Comparison of ENCODE assay signal across 8 mouse cellular contexts in genomic region chr1:64193150-64193838, GRCm38 (mm10).
DNase-seq lines count a peak whose midpoint lies in the region; ATAC-seq and TF ChIP-seq lines count a peak whose summit lies in the region.

No protein-coding gene starts in this region.

- peak; percentile 35; the same call in 1 of the 2 replicates for ATAC-seq in kidney, embryonic 16.5 days (ENCODE audit: low FRiP score, low TSS enrichment)
- no peak for ATAC-seq in frontal cortex, adult (ENCODE audit: low TSS enrichment)

- peak; percentile 35; the same call in 1 of the 2 replicates for TF ChIP-seq EP300 in CH12.LX (IDR thresholded peaks at IDR 0.05; ENCODE audit: low read length)

- no peaks in the 10 kb centered on the region for H3K79me2 ChIP-seq in CH12.LX (replicated peaks; ENCODE audit: control insufficient read depth, extremely low read depth, insufficient read depth, poor library complexity, severe bottlenecking)

- peak overlapping the region; percentile 59 for H3K9ac ChIP-seq in CH12.LX (ENCODE audit: insufficient read depth, low read depth)
- 0 out of 2 replicates have a peak overlapping the region, but pooled peaks have one; percentile 27 for H3K9ac ChIP-seq in kidney, embryonic 16.5 days (replicated peaks; ENCODE audit: low read length)

- no peak for TF ChIP-seq CTCF in layer of hippocampus, adult 2 months (conservative IDR thresholded peaks at IDR 0.05)
- TF ChIP-seq CTCF in CH12.LX (conservative IDR thresholded peaks at IDR 0.05 in 1 of 2, IDR thresholded peaks at IDR 0.05 in 1 of 2; ENCODE audit: low read depth in 2 of 2, low read length in 2 of 2): no peak

- DNase-seq in layer of hippocampus, adult 2 months (ENCODE audit: low spot score in 2 of 2): peak in 1 of 2 experiments; percentile 24
- DNase-seq in layer of hippocampus, adult 9-11 months: no peak
- DNase-seq in CH12.LX (ENCODE audit: extremely low read depth): peak; percentile 64
- DNase-seq in forebrain, embryonic 10.5 days (ENCODE audit: extremely low spot score, low spot score): no peak
- DNase-seq in heart, adult 8-10 months (ENCODE audit: low spot score): no peak
- no peak for DNase-seq in cerebellum, postnatal 14 days

- peak overlapping the region; percentile 56 for H3K27ac ChIP-seq in layer of hippocampus, adult 2 months
- peak overlapping the region; percentile 97 for H3K27ac ChIP-seq in CH12.LX (ENCODE audit: insufficient read depth, low read depth)
- H3K27ac ChIP-seq in forebrain, embryonic 10.5 days: peak overlapping the region; percentile 56; the same call in 1 of the 2 replicates
- peak overlapping the region; percentile 14; the same call in 1 of the 2 replicates for H3K27ac ChIP-seq in kidney, embryonic 16.5 days (ENCODE audit: low read length)

- no peaks in the 10 kb centered on the region for H3K27me3 ChIP-seq in CH12.LX (replicated peaks)
- H3K27me3 ChIP-seq in forebrain, embryonic 10.5 days (ENCODE audit: poor library complexity, severe bottlenecking): no peaks in the 10 kb centered on the region
- no peaks in the 10 kb centered on the region for H3K27me3 ChIP-seq in kidney, embryonic 16.5 days (ENCODE audit: insufficient read depth, low read length)

- in situ Hi-C loops in CH12.LX (cut with MboI; ENCODE audit: low pct_ligation_motif_present, low pct_unique_long_range_greater_than_20kb, low sequenced_read_pairs): loop anchor here (10.0 kb wide), 2 partner anchors 68 to 112 kb away; partner anchors contain the start of gene Klf7

- WGBS in forebrain, embryonic 10.5 days: 66% methylated on average over 13 of the region's 13 CpGs
- 29% methylated on average over 13 of the region's 13 CpGs for WGBS in kidney, embryonic 16.5 days

- H3K36me3 ChIP-seq in CH12.LX (replicated peaks in 1 of 2; ENCODE audit: control insufficient read depth in 1 of 2, insufficient read depth in 1 of 2, low read length in 1 of 2): no peaks in the 10 kb centered on the region
- no peaks in the 10 kb centered on the region for H3K36me3 ChIP-seq in forebrain, embryonic 10.5 days (replicated peaks)
- no peaks in the 10 kb centered on the region for H3K36me3 ChIP-seq in kidney, embryonic 16.5 days (ENCODE audit: insufficient read depth, low read length)

- dilution Hi-C loops in CH12.LX (cut with MboI; ENCODE audit: extremely low pct_ligation_motif_present, extremely low pct_unique_long_range_greater_than_20kb, low sequenced_read_pairs): no loop called here

- H3K9me3 ChIP-seq in CH12.LX (replicated peaks; ENCODE audit: low read length): no peaks in the 10 kb centered on the region
- no peaks in the 10 kb centered on the region for H3K9me3 ChIP-seq in forebrain, embryonic 10.5 days
- no peaks in the 10 kb centered on the region for H3K9me3 ChIP-seq in kidney, embryonic 16.5 days (ENCODE audit: low read length)

- peak overlapping the region; percentile 44 for H3K4me2 ChIP-seq in CH12.LX (ENCODE audit: insufficient read depth, low read depth, poor library complexity, severe bottlenecking)
- H3K4me2 ChIP-seq in kidney, embryonic 16.5 days (replicated peaks; ENCODE audit: low read depth, low read length): no peak overlapping the region

- no peak overlapping the region for H3K4me3 ChIP-seq in layer of hippocampus, adult 2 months
- H3K4me3 ChIP-seq in CH12.LX (replicated peaks in 1 of 3; ENCODE audit: low read depth in 2 of 3, low read length in 2 of 3, poor library complexity in 1 of 3): peak overlapping the region in 1 of 3 experiments; percentile 18
- no peak overlapping the region for H3K4me3 ChIP-seq in forebrain, embryonic 10.5 days
- no peak overlapping the region for H3K4me3 ChIP-seq in kidney, embryonic 16.5 days (ENCODE audit: low read length)

- no peak for TF ChIP-seq POLR2A in CH12.LX (IDR thresholded peaks at IDR 0.05; ENCODE audit: low read depth, low read length)

- peaks cover 36 to 71% of the 10 kb centered on the region in 2 experiments for H3K4me1 ChIP-seq in CH12.LX (ENCODE audit: control insufficient read depth in 1 of 2, insufficient read depth in 2 of 2)
- peaks cover 70% of the 10 kb centered on the region for H3K4me1 ChIP-seq in forebrain, embryonic 10.5 days
- peaks cover 31% of the 10 kb centered on the region for H3K4me1 ChIP-seq in kidney, embryonic 16.5 days (ENCODE audit: insufficient read depth, low read length)

- TF ChIP-seq RAD21 in CH12.LX (IDR thresholded peaks at IDR 0.05; ENCODE audit: low read depth, low read length): no peak

TF ChIP-seq in CH12.LX, 34 proteins besides CTCF, POLR2A, EP300 and RAD21:
- 0 out of 2 replicates have a peak, but pooled peaks have one; percentile 20 for TF ChIP-seq NELFE (IDR thresholded peaks at IDR 0.05; ENCODE audit: low read depth, low read length)
- TF ChIP-seq RCOR1 (conservative IDR thresholded peaks at IDR 0.05; ENCODE audit: low read depth, low read length): no peak
- TF ChIP-seq TCF12 (IDR thresholded peaks at IDR 0.05; ENCODE audit: low read depth, low read length): peak; percentile 40
- TF ChIP-seq PAX5 (IDR thresholded peaks at IDR 0.05; ENCODE audit: low read length): no peak
- TF ChIP-seq ETS1 (conservative IDR thresholded peaks at IDR 0.05; ENCODE audit: low read depth, low read length): peak; percentile 25; the same call in 1 of the 2 replicates
- no peak for TF ChIP-seq MAX (IDR thresholded peaks at IDR 0.05; ENCODE audit: low read length)
- peak; percentile 32; the same call in 1 of the 2 replicates for TF ChIP-seq IRF4 (IDR thresholded peaks at IDR 0.05; ENCODE audit: low read depth, low read length)
- no peak for TF ChIP-seq MEF2A (IDR thresholded peaks at IDR 0.05; ENCODE audit: borderline replicate concordance, low read depth, low read length)
- TF ChIP-seq MAZ (IDR thresholded peaks at IDR 0.05; ENCODE audit: low read depth, low read length): peak; percentile 60; the same call in 1 of the 2 replicates
TF ChIP-seq in CH12.LX: peak in this region for 5.

Comparison
In these comparisons a context has a peak if more than half of its experiments do, and no peak if none do; other contexts are left out.
1. H3K27ac ChIP-seq: peak in every context shown above with its lines; median percentile 97 in CH12.LX; 56 in layer of hippocampus, adult 2 months; 56 in forebrain, embryonic 10.5 days; 14 in kidney, embryonic 16.5 days.